Mouse (Mus musculus) lung, postnatal 0 days (tissue): ENCODE measurements around the gene Rptor.

Experiments
- CTCF ChIP-seq: IDR thresholded peaks from 2 replicates; pipeline ENCODE4 v1.5.1; 2016; ENCODE audit warnings: antibody characterized with exemption, mild to moderate bottlenecking
- EP300 ChIP-seq: IDR thresholded peaks from 2 replicates; pipeline ENCODE4 v1.6.1; 2016; ENCODE audit warnings: antibody characterized with exemption, mild to moderate bottlenecking, control low read depth

GRCm38 (mm10) chr11:119801855-119802254 lies 199.2 kb downstream of the Rptor start:
- TF ChIP-seq EP300: no peak
- TF ChIP-seq CTCF: no peak
